Mouse (Mus musculus) gonadal fat pad, adult 2 months (tissue): ENCODE measurements around the gene Pno1. TPM values are rescaled to one million over a fixed set of nuclear protein-coding genes. Genes with fewer than 3 reads are reported as not detected.
A peak's percentile ranks its signal among the peaks of the same experiment; 100 is the strongest.

Source experiments
- DNase-seq: peaks from one replicate; pipeline ENCODE4 v3.0.0-alpha.2; 2012; ENCODE audit warnings: low read depth
- polyA plus RNA-seq: library from polyadenylated mRNA; depleted of rRNA; stranded (reverse); fragments of >200 nt; gene quantifications from 2 replicates; pipeline ENCODE4 v1.2.3, GENCODE M21; 2012; rRNA removed

Gene Pno1
- polyA plus RNA-seq, 1 experiment, result 8.0 TPM

- no peak for DNase-seq
These were observed 30.6 kb downstream of the Pno1 start for GRCm38 (mm10) chr11:17180753-17181152.

GRCm38 (mm10) chr11:17176638-17177037, 34.7 kb downstream of the Pno1 start:
- DNase-seq, result no peak

DNA sequence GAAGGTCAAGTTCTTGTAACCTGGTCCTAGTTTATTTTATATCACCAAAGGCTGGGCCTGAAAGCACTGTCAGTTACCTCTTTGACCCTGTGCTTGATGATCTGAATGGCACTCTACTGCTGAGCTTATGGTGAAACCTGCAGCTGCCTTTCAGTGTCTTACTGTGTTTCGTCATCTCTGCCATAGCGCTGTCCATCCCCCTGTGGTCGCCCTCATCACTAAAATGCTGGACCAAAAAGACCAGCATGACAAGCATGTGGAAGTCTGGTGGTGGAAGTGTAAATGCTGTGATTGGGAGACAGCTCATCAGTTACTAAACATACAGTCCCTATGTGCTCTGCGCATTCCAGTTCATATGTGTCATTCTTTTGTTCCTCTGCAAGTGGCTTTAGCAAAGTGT, 39.1 kb downstream of the Pno1 start:
- DNase-seq, result no peak

DNA sequence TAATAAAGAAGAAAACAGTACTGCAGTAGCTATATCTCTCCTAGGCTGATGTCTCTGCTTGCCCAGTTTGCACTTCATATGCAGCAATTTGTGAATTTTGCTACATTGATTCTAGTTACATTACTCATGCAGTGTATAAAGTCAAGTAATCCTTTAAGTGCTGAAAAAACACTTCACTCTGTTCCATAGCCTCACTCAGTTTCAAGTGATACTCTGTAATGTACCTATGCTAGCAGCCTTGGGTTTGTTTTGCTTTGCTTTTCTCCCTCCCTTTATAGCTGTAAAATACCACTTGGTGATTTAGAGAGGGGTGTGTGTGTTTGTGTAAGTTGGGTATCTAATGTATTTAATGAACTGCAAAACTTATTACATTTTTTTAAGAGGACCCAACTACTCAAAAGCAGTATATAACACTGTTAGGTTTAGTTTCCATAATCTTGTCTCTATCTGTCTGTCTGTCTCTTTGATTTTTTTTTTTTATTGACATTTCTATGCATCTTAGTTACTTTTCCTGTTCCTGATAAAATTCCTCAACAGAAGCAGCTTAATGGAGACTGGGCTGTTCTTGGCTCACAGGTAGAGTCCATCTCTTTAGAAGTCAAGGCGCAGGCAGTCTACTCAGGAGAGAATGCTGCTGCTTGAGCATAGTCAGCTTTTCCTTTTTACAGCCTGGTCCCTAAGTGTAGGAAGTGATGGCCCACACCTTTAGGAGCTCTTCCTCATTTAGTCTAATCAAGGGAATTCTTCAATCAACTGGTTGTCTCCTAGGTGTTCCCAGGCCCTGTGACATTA, 40.2 kb downstream of the Pno1 start:
- DNase-seq, result no peak

DNA sequence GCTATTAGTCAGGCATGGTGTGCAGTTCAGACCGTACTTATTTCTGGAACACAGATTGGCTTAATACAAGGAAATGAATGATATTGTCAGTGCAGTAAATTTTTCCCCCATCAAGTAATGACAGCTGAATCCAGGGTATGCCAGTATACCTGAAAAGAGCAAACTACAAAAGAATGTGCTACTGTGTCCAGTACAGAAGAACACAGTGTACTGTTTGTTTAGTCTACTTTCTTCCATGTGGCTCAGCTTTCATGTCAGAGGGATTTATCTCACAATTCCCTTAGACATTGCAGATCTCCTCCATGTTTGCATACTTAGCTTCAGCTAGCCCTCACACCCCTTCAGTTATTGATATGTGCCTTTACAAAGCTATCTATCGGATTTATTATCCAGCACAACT, 42.1 kb downstream of the Pno1 start:
- no peak for DNase-seq

- no peak for DNase-seq
These were observed 44.7 kb downstream of the Pno1 start for GRCm38 (mm10) chr11:17166627-17167026.

- DNase-seq, result no peak
These were observed 47.4 kb downstream of the Pno1 start for GRCm38 (mm10) chr11:17163956-17164355.

- peak; percentile 70 for DNase-seq
These were observed 51.1 kb downstream of the Pno1 start for GRCm38 (mm10) chr11:17160242-17160641.

DNA sequence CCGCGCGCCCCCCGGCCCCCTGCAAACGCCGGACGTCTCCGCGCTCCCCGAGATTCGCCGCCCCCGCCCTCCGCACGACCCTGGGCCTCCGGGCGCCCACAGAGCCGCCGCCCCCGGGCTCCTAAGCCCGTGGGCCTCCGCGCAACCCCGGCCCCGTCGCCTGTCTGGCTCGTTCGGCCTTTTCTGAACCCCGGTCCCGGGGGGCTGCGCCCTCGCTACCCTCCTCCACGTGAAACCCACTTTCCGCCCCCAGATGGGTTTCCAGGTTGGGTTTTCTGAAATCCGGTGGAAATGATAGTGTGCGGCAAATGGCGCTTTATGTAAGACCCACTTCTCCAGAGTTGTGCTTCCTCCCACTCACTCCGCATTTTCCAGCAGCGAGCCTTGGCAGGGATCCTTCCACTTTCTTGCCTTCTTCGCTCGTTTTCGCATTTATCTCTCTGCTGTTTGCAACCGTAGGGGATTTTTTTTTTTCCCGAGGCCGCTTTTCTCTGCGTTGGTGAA, 51.6 kb downstream of the Pno1 start:
- no peak for DNase-seq

DNA sequence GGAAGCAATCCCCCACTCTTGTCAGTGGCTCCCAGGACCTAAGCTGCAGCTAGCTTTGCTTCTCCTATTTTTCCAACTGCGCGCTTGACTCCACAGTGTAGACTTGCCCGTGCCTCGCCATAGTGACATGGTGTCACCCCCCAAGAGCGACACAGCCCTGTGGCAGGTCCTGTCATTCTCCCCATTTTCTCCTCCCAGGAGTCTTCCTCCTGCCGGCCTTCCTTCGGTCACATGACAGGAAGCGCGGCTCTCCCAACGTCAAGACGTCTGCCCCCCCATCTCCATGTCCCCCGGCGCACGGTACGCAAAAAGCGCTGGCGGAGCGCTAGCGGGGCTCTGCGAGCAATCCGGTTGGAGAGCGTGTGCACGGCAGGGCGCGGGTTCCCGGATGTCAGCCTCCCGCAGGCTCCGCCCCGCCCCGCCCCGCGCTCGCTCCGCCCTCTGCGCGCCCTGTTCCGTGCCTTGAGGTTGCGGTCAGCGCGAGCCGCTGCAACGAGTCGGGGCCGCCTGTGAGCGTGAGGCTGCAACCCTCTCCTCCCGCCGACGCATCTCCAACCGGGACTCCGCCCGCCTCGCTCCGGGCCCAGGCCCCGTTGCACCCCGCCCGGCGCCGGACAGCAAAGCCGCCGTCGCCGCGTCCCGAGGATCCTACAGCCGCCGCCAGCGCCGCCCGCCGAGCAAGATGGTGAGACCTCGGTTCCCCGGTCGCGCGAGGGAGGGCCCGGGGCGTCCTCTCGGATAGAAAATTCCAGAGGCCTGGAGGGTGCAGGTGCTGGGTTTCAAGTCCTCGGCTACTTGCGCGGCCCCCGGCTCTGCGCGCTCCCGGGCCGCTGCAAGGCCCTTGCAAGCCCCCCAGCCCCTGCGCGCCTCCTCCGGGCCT, 52.3 kb downstream of the Pno1 start, which contains the start of gene Ppp3r1:
Gene Ppp3r1 (plus strand): TSS at position 406 of the 880 bp plus-strand sequence.
- DNase-seq, result peak; percentile 62

Other genes with a start within 250 kb of the Pno1 start
- 7.0 and 9.0 TPM in 2 replicates for gene Cnrip1, start 160.0 kb downstream of the Pno1 start, polyA plus RNA-seq
- 1.5 and 2.2 TPM in 2 replicates for gene Plek, start 159.2 kb downstream of the Pno1 start, polyA plus RNA-seq
- 38.8 and 51.7 TPM in 2 replicates for gene Ppp3r1, start 52.3 kb downstream of the Pno1 start, polyA plus RNA-seq
- gene Wdr92, start 29.5 kb downstream of the Pno1 start, polyA plus RNA-seq, result 7.7 and 8.2 TPM in 2 replicates
- 12.0 and 13.9 TPM in 2 replicates for gene C1d, start 46.0 kb upstream of the Pno1 start, polyA plus RNA-seq